Mouse (Mus musculus): ENCODE measurements around the gene Slc36a3. TPM values are rescaled to one million over a fixed set of nuclear protein-coding genes. Genes with fewer than 3 reads are reported as not detected.
"Not testable (repeated sequence)": the region's sequence is repeated elsewhere in the genome, so short reads cannot be mapped to it uniquely, and the experiment has no call there.

The Slc36a3 gene
- total RNA-seq, 2 experiments from 2014 or later: not detected

- no peak for DNase-seq
Measured at GRCm38 (mm10) chr11:55144011-55144410, 7.5 kb downstream of the Slc36a3 start.

DNA sequence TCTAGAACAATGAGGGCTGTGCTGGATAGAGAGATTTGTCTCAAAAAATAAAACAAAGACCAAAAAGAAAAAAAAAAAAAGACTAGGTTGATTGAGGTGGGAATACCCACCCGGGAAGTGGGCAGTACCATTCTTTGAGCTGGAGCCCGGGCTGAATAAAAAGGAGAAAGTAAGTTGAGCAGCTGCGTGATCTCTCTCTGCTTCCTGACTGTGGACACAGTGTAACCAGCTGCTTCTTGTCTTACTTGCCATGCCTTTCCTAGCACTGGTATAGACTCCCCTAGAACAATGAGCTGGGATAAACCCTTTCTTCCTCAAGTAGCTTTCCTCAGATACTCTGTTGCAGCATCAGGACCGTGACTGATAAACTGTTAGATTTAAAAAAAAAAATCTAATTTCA lies 10.0 kb downstream of the Slc36a3 start:
- DNase-seq: no peak

DNA sequence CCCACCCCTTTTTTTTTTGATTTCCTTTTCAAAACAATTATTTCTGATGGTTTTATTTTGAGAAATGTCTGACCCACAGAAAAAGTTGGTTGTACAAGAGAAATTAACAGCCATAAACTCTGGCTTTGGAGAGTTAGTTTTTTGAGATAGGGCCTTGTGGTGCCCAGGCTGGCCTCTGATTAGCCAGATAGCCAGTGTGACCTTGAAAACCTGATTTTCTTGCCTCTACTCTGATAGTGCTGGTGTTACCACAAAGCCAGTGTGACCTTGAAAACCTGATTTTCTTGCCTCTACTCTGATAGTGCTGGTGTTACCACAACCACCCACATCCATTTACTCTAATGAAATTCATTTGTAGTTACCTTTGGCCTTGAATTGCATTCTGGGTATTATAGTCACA lies 13.9 kb downstream of the Slc36a3 start:
- DNase-seq: no peak

GRCm38 (mm10) chr11:55136770-55137547 lies 14.5 kb downstream of the Slc36a3 start:
- DNase-seq: no peak

DNA sequence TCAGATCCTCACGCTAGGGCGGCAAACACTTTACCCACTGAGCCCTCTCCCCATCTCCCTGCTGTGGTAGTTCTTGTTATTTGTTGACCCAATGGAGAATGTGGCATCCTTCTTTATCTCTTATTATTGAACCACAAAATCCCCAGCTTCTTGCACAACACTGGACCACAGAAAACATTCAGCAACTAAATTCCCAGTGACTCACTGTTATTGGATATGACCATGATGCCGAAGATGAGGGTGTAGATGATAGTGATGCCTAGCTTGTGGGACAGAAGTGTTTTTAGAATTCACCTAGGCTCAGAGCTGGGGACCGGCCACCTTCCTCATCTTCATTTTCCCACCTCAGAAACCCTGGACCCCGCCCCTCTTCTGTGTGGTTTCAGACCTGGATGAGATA lies 16.6 kb downstream of the Slc36a3 start:
- no peak for DNase-seq

GRCm38 (mm10) chr11:55134407-55134806 lies 17.1 kb downstream of the Slc36a3 start:
- no peak for DNase-seq

GRCm38 (mm10) chr11:55133204-55133603 lies 18.3 kb downstream of the Slc36a3 start:
- no peak for DNase-seq

GRCm38 (mm10) chr11:55131946-55132345 lies 19.6 kb downstream of the Slc36a3 start:
- no peak for DNase-seq

DNA sequence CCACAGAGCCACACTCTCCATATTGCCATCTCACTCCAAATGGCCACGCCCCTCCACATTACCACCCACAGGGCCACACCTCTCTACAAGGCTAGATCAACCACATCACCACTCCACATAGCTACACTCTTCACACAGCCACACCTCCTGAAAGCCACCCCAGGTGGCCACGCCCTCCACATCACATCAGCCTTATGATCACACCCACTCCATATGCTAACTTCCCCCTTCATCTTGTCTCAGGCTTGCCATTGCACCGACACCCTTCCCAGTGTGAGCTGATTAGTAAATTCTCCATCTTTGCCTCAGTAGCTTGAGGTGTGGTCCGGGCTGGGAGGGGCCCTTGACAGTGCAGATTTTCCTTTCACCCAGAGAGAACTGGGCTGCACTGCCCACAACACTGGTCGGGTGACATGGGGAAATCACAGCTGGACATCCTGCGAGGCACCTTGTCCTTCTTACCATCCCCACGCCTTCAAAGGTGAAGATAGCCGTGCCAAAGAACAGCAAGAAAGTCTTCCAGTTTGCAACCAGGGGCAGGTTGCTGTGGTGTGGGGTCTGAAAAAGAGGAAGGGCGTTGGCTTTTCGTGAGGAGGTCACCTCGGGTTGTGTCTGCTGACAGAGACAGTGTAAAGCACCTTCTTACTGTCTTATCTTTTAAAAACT lies 20.3 kb downstream of the Slc36a3 start:
- DNase-seq: no peak

DNA sequence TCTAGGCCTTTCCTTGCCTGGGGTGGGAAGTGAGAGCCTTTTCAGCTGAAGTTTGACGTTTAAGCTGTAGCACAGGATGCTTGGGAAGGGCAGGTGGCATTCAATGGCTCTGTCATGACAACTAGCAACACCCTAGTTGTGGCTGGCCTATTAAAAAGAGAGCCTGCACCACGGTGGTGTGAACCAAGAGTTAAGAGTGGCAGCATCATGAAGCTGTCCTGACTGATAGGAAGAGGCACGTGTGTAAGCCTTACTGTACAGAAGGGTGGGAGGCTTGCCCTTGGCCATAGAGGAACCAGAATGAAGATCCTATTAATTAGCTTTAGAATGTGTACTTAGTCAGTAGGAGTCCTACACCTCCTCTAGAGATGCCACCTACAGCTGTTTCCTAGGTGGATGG lies 23.1 kb downstream of the Slc36a3 start:
- DNase-seq: no peak

DNA sequence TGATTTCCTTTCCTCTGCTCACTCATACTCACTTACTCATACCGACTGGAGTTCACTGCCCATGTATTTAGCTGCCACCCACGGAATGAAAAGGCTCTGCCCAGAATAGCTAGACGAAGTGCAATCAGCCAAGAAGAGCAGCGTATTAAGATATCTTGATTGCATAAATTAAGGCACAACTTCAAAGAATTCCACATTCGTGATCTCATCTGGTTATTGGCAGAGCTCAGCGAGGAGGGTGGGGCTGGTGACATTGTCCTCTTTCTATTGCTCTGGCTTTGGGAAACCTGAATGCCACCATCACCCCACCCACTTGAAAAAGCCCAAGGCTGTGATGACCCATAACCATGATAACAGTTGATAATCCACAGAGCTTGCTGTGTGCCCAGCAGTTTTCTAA lies 23.6 kb downstream of the Slc36a3 start:
- DNase-seq: no peak

GRCm38 (mm10) chr11:55126663-55127062 lies 24.8 kb downstream of the Slc36a3 start:
- no peak for DNase-seq

DNA sequence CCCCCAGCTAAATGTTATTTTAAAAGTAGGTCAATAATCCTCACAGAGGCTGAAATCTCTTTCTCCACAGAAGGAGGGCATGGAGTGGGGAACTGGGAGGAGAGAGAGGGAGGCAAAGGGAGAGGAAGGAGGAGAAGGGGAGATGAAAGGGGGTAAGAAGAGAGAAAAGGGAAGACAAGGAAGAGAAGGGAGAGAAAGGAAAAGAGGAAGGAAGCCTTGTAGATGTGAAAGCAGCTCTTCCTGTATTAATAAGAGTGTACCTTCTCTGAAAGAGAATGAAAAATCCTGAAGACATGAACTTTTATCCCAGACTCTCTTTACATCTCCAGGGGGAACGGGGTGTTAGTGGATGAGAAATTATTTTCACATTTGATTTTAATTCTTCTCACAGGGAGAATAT lies 30.1 kb downstream of the Slc36a3 start:
- no peak for DNase-seq

DNA sequence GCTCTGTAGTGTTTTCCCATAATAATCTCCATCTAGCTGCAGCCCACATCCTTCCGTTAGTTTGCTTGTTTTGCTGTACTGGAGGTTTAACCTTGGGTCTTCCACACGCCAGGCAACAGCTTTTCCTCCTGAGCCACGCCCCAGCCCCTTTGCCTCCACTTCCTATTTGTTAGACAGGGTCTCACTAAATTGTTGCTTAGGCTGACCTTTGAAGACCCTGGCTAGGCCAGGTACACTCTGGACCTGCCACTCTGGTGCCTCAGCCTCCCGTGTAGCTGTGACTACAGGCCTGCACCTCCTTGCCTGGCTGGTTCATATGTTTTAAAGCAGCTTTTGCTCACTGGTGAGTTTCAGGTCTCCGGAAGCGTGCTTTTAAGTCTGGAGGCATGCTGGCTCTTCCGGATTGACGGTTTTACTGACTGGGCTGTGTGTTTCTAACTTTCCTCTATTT lies 30.7 kb downstream of the Slc36a3 start:
- no peak for DNase-seq

DNA sequence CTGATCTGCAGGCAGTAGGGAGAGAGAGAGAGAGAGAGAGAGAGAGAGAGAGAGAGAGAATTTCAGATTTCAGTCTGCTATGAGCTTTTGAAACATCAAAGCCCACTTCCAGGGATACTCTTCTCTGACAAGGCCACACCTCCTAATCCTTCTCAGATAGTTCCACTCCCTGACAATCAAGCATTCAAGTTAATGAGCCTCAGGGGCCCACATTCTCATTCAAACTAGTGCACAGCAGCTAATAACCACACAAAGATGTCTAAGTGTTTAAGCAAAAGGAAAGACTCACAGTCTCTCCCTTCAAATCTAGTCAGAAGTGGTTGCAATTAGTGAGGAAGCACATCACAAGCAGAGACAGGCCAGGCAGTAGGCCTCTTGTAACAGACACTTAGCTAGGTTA lies 31.2 kb downstream of the Slc36a3 start:
- no peak for DNase-seq

- no peak for DNase-seq
Measured at GRCm38 (mm10) chr11:55117031-55117430, 34.5 kb downstream of the Slc36a3 start.

DNA sequence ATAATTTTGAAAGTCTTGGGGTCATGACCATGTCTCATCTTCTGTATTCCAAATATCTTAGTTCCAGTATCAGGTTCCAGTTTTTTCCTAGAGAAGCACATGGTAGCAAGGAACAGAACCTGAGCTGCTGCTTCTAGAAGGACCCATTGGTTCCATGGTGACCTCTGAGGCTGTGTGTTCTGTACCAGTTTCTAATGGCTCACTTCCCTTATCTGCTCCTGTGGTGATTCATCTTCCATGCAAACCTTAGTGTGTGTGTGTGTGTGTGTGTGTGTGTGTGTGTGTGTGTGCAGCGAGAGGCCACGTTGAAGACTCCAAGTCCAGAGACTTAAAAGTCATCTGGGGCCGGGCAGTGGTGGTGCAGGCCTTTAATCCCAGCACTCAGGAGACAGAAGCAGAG lies 35.5 kb downstream of the Slc36a3 start:
- DNase-seq: no peak

GRCm38 (mm10) chr11:55114291-55114690 lies 37.2 kb downstream of the Slc36a3 start:
- no peak for DNase-seq

GRCm38 (mm10) chr11:55113861-55114250 lies 37.7 kb downstream of the Slc36a3 start:
- not testable (repeated sequence) for DNase-seq

- DNase-seq: no peak
Measured at GRCm38 (mm10) chr11:55113209-55113860, 38.2 kb downstream of the Slc36a3 start.

DNA sequence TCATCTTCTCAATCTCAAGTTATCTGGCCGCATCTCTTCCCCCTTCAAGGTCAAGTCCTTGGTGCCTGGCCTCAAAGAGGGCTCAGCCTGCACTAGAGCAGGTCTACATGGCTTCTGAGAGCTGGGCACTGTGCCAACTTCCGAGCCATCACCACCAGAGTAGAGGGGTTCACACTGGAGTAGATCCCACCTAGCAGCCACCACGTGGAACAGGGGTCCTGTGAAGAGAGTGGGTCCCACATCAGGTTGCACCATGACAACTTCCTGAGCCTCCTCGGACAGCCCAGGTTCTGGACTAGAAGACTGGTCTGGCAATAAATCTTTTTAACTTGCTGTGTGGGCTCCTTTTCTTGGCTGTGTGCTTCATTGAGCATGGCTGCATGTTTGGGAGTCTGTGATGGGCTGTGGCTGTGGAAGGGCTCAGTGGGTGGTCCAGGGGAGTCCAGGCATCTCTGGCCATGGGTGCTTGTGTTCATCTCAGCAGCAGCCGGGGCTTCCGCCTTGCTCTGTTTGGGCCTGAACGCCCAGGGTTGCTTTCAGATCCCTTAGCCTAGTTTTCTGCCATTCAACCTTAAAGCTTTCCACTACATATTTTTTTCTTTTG lies 40.8 kb downstream of the Slc36a3 start:
- peak; percentile 15 for DNase-seq

GRCm38 (mm10) chr11:55109521-55110300 lies 41.8 kb downstream of the Slc36a3 start:
- DNase-seq: no peak

Measured in heart, postnatal 4 days (tissue).